Mouse (Mus musculus): ENCODE measurements around the gene Vmn1r79. TPM values are rescaled to one million over a fixed set of nuclear protein-coding genes. Genes with fewer than 3 reads are reported as not detected.
"Not testable (repeated sequence)": the region's sequence is repeated elsewhere in the genome, so short reads cannot be mapped to it uniquely, and the experiment has no call there.

Vmn1r79 gene
- polyA plus RNA-seq (2016; fragmentation: Nextera tagmentation; extraction: Ambion mirVana) = not detected in 2 replicates

DNA sequence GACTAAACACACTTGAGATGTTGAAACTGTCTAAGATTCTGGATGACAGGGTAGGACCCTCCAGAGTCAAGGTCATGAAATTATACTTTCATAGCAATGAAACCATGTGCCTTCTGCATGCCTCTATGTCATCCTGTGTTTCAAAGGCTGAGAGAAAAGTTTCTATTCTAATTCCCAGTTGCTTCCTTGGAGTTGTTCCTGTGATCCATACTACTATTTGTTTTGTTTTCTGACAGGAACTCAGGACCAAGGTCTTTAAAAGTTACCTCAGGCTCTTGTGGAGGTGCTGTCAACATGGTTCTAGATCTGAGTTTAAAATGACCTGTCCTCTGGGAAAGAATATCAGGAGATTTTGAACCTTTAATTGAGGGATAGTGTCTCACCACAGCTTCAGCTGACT lies at the start of gene Vmn1r79:
Vmn1r79 (plus strand) TSS at position 301 of the 400 bp plus-strand sequence.
- not testable (repeated sequence) for H3K27me3 ChIP-seq; H3K9me3 ChIP-seq (replicated peaks); H3K4me2 ChIP-seq (replicated peaks); H3K27ac ChIP-seq; H3K9ac ChIP-seq; H3K4me3 ChIP-seq; ATAC-seq (ENCODE audit: low FRiP score); H3K36me3 ChIP-seq; H3K4me1 ChIP-seq

DNA sequence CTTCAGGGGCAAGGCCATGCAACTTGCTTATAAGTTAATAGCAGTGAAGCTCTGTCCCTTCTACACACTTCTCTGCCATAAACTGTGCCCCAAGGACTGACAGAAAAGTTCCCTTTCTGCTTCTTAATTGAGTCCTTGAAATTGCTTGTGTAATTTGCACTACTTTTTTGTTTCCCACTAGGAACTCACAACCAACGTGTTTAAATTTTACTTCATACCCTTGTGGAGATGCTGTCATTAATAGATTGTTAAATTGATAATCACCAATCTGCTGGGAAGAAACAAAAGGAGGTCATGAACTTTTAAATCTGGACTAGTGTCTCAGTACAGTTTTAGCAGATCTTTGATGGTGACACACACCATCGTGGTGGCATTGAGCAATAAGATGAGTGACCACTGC lies 21.1 kb upstream of the Vmn1r79 start, which contains the start of gene Vmn1r78:
Vmn1r78 (plus strand) TSS at position 301 of the 400 bp plus-strand sequence.
- WGBS = 67% methylated on average over 2 of the region's 2 CpGs
- no peak within 1 kb of the TSS for H3K4me2 ChIP-seq (replicated peaks)
- no peaks in the 10 kb centered on the region for H3K4me1 ChIP-seq
- no peak within 1 kb of the TSS for H3K4me3 ChIP-seq
- H3K27me3 ChIP-seq = no peaks in the 10 kb centered on the region
- H3K9me3 ChIP-seq (replicated peaks) = peaks cover 2% of the 10 kb centered on the region; the same call in 1 of the 2 replicates
- no peak within 1 kb of the TSS for H3K27ac ChIP-seq
- no peaks in the 10 kb centered on the region for H3K36me3 ChIP-seq
- no peak for ATAC-seq (ENCODE audit: low FRiP score)
- H3K9ac ChIP-seq = no peak within 1 kb of the TSS

DNA sequence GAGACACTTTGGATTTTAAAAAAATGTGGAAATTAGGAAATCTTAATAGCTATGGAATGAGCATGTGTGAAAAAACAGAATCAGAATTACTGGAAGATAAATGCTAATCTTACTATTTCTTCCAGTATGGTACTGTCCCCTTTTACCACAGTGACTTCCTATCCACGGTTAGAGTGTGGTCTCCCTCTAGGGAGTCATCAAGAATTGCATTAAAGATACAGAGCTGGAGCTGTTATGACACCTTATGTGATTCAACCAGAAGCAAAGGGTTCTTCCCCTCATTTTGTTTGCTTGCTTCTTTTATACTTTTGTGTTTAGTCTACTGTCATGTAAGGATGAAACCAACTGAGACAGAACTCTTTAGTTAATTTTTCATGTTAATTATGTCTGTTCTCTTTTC lies 14.6 kb upstream of the Vmn1r79 start:
- H3K9me3 ChIP-seq (replicated peaks); H3K9ac ChIP-seq; H3K4me3 ChIP-seq; ATAC-seq (ENCODE audit: low FRiP score); H3K27ac ChIP-seq; H3K27me3 ChIP-seq; H3K36me3 ChIP-seq; H3K4me2 ChIP-seq (replicated peaks); H3K4me1 ChIP-seq: not testable (repeated sequence)
- WGBS = 56% methylated on average over 1 of the region's 1 CpGs

DNA sequence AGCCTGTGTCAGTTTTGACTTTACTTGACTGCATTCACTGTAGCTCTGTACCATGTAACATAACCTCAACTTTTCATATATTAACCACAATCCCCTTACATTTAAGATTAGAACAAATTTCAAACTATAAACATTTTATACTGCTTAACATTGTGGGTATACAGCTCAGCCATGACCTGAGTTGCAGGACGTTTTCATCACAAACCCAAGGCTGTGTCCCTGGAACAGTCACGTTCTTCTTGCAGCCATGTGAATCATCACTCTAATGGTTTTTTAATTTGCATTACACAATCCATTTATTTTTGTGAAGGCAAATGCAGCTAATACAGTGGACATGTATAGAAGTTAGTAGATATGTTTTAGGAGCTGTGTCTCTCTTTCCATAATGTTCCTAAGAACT lies 1.8 kb downstream of the Vmn1r79 start:
- not testable (repeated sequence) for ATAC-seq (ENCODE audit: low FRiP score)

DNA sequence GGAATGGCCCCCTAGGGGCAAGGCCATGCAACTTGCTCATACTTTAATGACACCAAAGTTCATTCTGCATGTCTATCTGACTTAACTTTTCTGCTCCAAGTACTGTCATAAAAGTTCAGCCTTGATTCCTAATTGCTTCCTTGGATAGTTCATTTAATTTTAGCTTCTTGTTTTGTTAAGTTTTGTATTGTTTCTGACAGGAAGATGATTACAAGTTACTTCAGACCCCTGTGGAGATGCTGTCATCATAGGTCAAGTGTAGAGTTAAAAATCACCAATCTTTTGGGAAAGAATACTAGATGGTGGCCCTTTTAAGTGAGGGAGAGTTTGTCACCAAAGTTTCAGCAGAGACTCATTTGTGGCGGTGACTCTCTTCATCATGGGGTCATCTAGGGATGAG lies 17.9 kb downstream of the Vmn1r79 start, which contains the start of gene Vmn1r80:
Vmn1r80 (plus strand) TSS at position 301 of the 400 bp plus-strand sequence.
- H3K4me3 ChIP-seq = no peak within 1 kb of the TSS
- H3K27ac ChIP-seq = no peak within 1 kb of the TSS
- no peaks in the 10 kb centered on the region for H3K36me3 ChIP-seq
- WGBS = 83% methylated on average over 1 of the region's 1 CpGs
- ATAC-seq (ENCODE audit: low FRiP score) = no peak
- H3K27me3 ChIP-seq = no peaks in the 10 kb centered on the region
- no peaks in the 10 kb centered on the region for H3K4me1 ChIP-seq
- H3K4me2 ChIP-seq (replicated peaks) = no peak within 1 kb of the TSS
- H3K9ac ChIP-seq = no peak within 1 kb of the TSS
- 0 out of 2 replicates have a peak, but pooled peaks cover 4% of the 10 kb centered on the region for H3K9me3 ChIP-seq (replicated peaks)

More for the DNA sequence above, 1.8 kb downstream of the Vmn1r79 start:
- not testable (repeated sequence) for H3K4me1 ChIP-seq; H3K36me3 ChIP-seq; H3K27me3 ChIP-seq; H3K4me3 ChIP-seq; H3K9me3 ChIP-seq (replicated peaks); H3K27ac ChIP-seq; H3K4me2 ChIP-seq (replicated peaks); H3K9ac ChIP-seq
- 65% methylated on average over 2 of the region's 2 CpGs for WGBS

DNA sequence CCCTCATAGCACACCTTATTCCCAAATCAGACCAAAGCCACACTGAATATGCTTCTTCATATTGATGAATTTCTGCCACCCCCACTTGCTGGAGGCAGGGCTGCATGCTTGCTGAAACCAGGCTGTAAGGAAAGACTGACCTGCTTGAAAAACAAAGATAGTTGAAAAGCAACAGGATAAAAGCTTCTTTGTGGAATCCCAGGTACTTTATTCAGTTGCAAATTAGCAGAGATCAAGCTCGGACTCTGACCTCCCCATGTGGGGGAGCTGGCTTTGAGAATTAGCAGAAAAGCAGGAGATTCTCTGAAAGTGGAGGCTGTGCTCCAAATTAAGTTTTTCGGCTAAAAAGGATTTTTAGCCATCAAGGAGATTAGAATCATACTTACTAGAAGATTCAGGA lies 33.1 kb downstream of the Vmn1r79 start:
- Histone ChIP-seq H3K4me1 (no peaks in the 10 kb centered on the region), H3K9me3 (replicated peaks) (no peaks in the 10 kb centered on the region), H3K9ac (no peak overlapping the region), H3K4me3 (no peak overlapping the region), H3K36me3 (no peaks in the 10 kb centered on the region), H3K27ac (no peak overlapping the region), H3K4me2 (replicated peaks) (no peak overlapping the region), H3K27me3 (no peaks in the 10 kb centered on the region)
- no peak for ATAC-seq (ENCODE audit: low FRiP score)
- 59% methylated on average over 2 of the region's 2 CpGs for WGBS

Other genes starting within 250 kb of the Vmn1r79 start
- gene Vmn1r76, start 233.1 kb upstream of the Vmn1r79 start, polyA plus RNA-seq (2016; fragmentation: Nextera tagmentation; extraction: Ambion mirVana) = not detected in 2 replicates
- not detected in 2 replicates for gene Vmn1r77, start 134.5 kb upstream of the Vmn1r79 start, polyA plus RNA-seq (2016; fragmentation: Nextera tagmentation; extraction: Ambion mirVana)
- not detected in 2 replicates for gene Vmn1r78, start 21.0 kb upstream of the Vmn1r79 start, polyA plus RNA-seq (2016; fragmentation: Nextera tagmentation; extraction: Ambion mirVana)
- not detected in 2 replicates for gene Vmn1r80, start 18.0 kb downstream of the Vmn1r79 start, polyA plus RNA-seq (2016; fragmentation: Nextera tagmentation; extraction: Ambion mirVana)
- gene Vmn1r81, start 97.0 kb downstream of the Vmn1r79 start, polyA plus RNA-seq (2016; fragmentation: Nextera tagmentation; extraction: Ambion mirVana) = not detected in 2 replicates
- not detected in 2 replicates for gene Vmn1r82, start 129.2 kb downstream of the Vmn1r79 start, polyA plus RNA-seq (2016; fragmentation: Nextera tagmentation; extraction: Ambion mirVana)
- gene Vmn1r83, start 158.2 kb downstream of the Vmn1r79 start, polyA plus RNA-seq (2016; fragmentation: Nextera tagmentation; extraction: Ambion mirVana) = not detected in 2 replicates
- not detected in 2 replicates for gene Vmn1r84, start 198.0 kb downstream of the Vmn1r79 start, polyA plus RNA-seq (2016; fragmentation: Nextera tagmentation; extraction: Ambion mirVana)

All from hindbrain, embryonic 12.5 days (tissue).